ENCODE assay signal across 12 mouse cellular contexts in genomic region chr5:149908376-149909078, GRCm38 (mm10).
DNase-seq lines count a peak whose midpoint lies in the region; ATAC-seq and TF ChIP-seq lines count a peak whose summit lies in the region.
"Had no signal": no experiment of that assay in that cellular context is flagged by ENCODE, and none has a peak within 500 bp of the region (broad histone marks: within the 10 kb centered on the region; RNA-seq: fewer than 3 reads in every experiment).

No protein-coding gene starts in this region.

- ATAC-seq in midbrain, postnatal 0 days (ENCODE audit: low FRiP score), result no peak
- no peak for ATAC-seq in midbrain, embryonic 11.5 days (ENCODE audit: low FRiP score)
- ATAC-seq in limb, embryonic 14.5 days (ENCODE audit: low FRiP score, low read depth), result no peak
- ATAC-seq in stomach, postnatal 0 days (ENCODE audit: low FRiP score, low TSS enrichment), result no peak
- ATAC-seq: midbrain, embryonic 15.5 days had no signal

- intact Hi-C loops in heart, postnatal 14 days (cut with DNase I), result no loop called here

- 57% methylated on average over 4 of the region's 4 CpGs for WGBS in midbrain, postnatal 0 days
- WGBS in midbrain, embryonic 11.5 days, result 78% methylated on average over 4 of the region's 4 CpGs
- WGBS in limb, embryonic 14.5 days, result 64% methylated on average over 4 of the region's 4 CpGs
- 60% methylated on average over 4 of the region's 4 CpGs for WGBS in stomach, postnatal 0 days

- peak; percentile 57 to 71 for DNase-seq in cerebellum, postnatal 10 days
- DNase-seq in cerebellum, adult 11-12 months, result no peak
- peak; percentile 55 for DNase-seq in midbrain, postnatal 0 days (ENCODE audit: low spot score)
- no peak for DNase-seq in midbrain, embryonic 11.5 days (ENCODE audit: low spot score, missing footprints)
- peak; percentile 10 to 14 for DNase-seq in heart, postnatal 14 days
- peak; percentile 14 for DNase-seq in limb, embryonic 14.5 days (ENCODE audit: low spot score)
- no peak for DNase-seq in adrenal gland, adult 2 months
- DNase-seq in stomach, postnatal 0 days (ENCODE audit: low spot score), result no peak
- DNase-seq: adrenal gland, postnatal 25 days; cerebellum, adult 8-10 months had no signal

- no peak for TF ChIP-seq POLR2A in limb, embryonic 14.5 days (IDR thresholded peaks at IDR 0.05; ENCODE audit: borderline replicate concordance, extremely low read depth, insufficient read depth, insufficient read length)

- H3K9ac ChIP-seq in midbrain, postnatal 0 days (replicated peaks; ENCODE audit: low read length, poor library complexity, severe bottlenecking), result no peak overlapping the region
- H3K9ac ChIP-seq in midbrain, embryonic 11.5 days (ENCODE audit: low read length), result no peak overlapping the region
- H3K9ac ChIP-seq in limb, embryonic 14.5 days (ENCODE audit: low read depth, low read length, severe bottlenecking), result no peak overlapping the region
- no peak overlapping the region for H3K9ac ChIP-seq in stomach, postnatal 0 days (ENCODE audit: low read length)
- H3K9ac ChIP-seq: liver, embryonic 14.5 days; midbrain, embryonic 15.5 days had no signal

- no peak overlapping the region for H3K27ac ChIP-seq in midbrain, postnatal 0 days (ENCODE audit: low read depth, low read length)
- H3K27ac ChIP-seq in midbrain, embryonic 11.5 days (ENCODE audit: low read depth, low read length), result no peak overlapping the region
- H3K27ac ChIP-seq in limb, embryonic 14.5 days (replicated peaks; ENCODE audit: low read depth, low read length), result no peak overlapping the region
- no peak overlapping the region for H3K27ac ChIP-seq in stomach, postnatal 0 days (replicated peaks)
- H3K27ac ChIP-seq: liver, embryonic 14.5 days; midbrain, embryonic 15.5 days had no signal

- H3K27me3 ChIP-seq in midbrain, postnatal 0 days (ENCODE audit: insufficient read depth, low read length), result no peaks in the 10 kb centered on the region
- no peaks in the 10 kb centered on the region for H3K27me3 ChIP-seq in midbrain, embryonic 11.5 days (ENCODE audit: control insufficient read depth, insufficient read depth, low read length)
- no peaks in the 10 kb centered on the region for H3K27me3 ChIP-seq in limb, embryonic 14.5 days (ENCODE audit: control insufficient read depth, insufficient read depth, low read length)
- no peaks in the 10 kb centered on the region for H3K27me3 ChIP-seq in stomach, postnatal 0 days (ENCODE audit: control insufficient read depth, insufficient read depth, low read length)
- H3K27me3 ChIP-seq: midbrain, embryonic 15.5 days had no signal

- no peak for TF ChIP-seq CTCF in midbrain, postnatal 0 days (IDR thresholded peaks at IDR 0.05)
- no peak for TF ChIP-seq CTCF in stomach, postnatal 0 days (IDR thresholded peaks at IDR 0.05; ENCODE audit: low read depth)

- TF ChIP-seq EP300 in stomach, postnatal 0 days (optimal IDR thresholded peaks at IDR 0.05), result no peak

- H3K4me3 ChIP-seq in midbrain, postnatal 0 days (ENCODE audit: low read depth, low read length), result no peak overlapping the region
- no peak overlapping the region for H3K4me3 ChIP-seq in midbrain, embryonic 11.5 days (ENCODE audit: low read depth, low read length)
- no peak overlapping the region for H3K4me3 ChIP-seq in limb, embryonic 14.5 days (replicated peaks; ENCODE audit: low read length)
- H3K4me3 ChIP-seq in stomach, postnatal 0 days (ENCODE audit: low read depth, low read length), result no peak overlapping the region
- H3K4me3 ChIP-seq: midbrain, embryonic 15.5 days had no signal

- no peaks in the 10 kb centered on the region for H3K9me3 ChIP-seq in midbrain, postnatal 0 days (ENCODE audit: low read length)
- H3K9me3 ChIP-seq in midbrain, embryonic 11.5 days (ENCODE audit: control insufficient read depth, low read length), result no peaks in the 10 kb centered on the region
- no peaks in the 10 kb centered on the region for H3K9me3 ChIP-seq in limb, embryonic 14.5 days (ENCODE audit: control insufficient read depth, low read length)
- H3K9me3 ChIP-seq in stomach, postnatal 0 days (ENCODE audit: control insufficient read depth, low read length), result no peaks in the 10 kb centered on the region
- H3K9me3 ChIP-seq: midbrain, embryonic 15.5 days had no signal

- no peaks in the 10 kb centered on the region for H3K4me1 ChIP-seq in midbrain, postnatal 0 days (ENCODE audit: insufficient read depth, low read length)
- no peaks in the 10 kb centered on the region for H3K4me1 ChIP-seq in midbrain, embryonic 11.5 days (ENCODE audit: control insufficient read depth, insufficient read depth, low read length)
- peaks cover 13% of the 10 kb centered on the region; the same call in 1 of the 2 replicates for H3K4me1 ChIP-seq in limb, embryonic 14.5 days (ENCODE audit: control insufficient read depth, insufficient read depth, low read length)
- no peaks in the 10 kb centered on the region for H3K4me1 ChIP-seq in stomach, postnatal 0 days (replicated peaks; ENCODE audit: control insufficient read depth, insufficient read depth)
- H3K4me1 ChIP-seq: midbrain, embryonic 15.5 days had no signal

- no peaks in the 10 kb centered on the region for H3K36me3 ChIP-seq in midbrain, postnatal 0 days (ENCODE audit: insufficient read depth, low read length)
- no peaks in the 10 kb centered on the region for H3K36me3 ChIP-seq in midbrain, embryonic 11.5 days (ENCODE audit: control insufficient read depth, insufficient read depth, low read length)
- H3K36me3 ChIP-seq in limb, embryonic 14.5 days (ENCODE audit: control insufficient read depth, insufficient read depth, low read length), result no peaks in the 10 kb centered on the region
- no peaks in the 10 kb centered on the region for H3K36me3 ChIP-seq in stomach, postnatal 0 days (ENCODE audit: control insufficient read depth, insufficient read depth, low read length)
- H3K36me3 ChIP-seq: midbrain, embryonic 15.5 days had no signal

- H3K4me2 ChIP-seq in midbrain, postnatal 0 days (ENCODE audit: low read depth, low read length, poor library complexity, severe bottlenecking), result no peak overlapping the region
- H3K4me2 ChIP-seq in midbrain, embryonic 11.5 days, result no peak overlapping the region
- H3K4me2 ChIP-seq in limb, embryonic 14.5 days (replicated peaks; ENCODE audit: low read depth, low read length, severe bottlenecking), result no peak overlapping the region
- no peak overlapping the region for H3K4me2 ChIP-seq in stomach, postnatal 0 days (replicated peaks; ENCODE audit: low read depth)
- H3K4me2 ChIP-seq: midbrain, embryonic 15.5 days had no signal

Comparison
In these comparisons a context has a peak if more than half of its experiments do, and no peak if none do; other contexts are left out.
1. DNase-seq: peak in cerebellum, postnatal 10 days (2 of 2), midbrain, postnatal 0 days (single experiment), heart, postnatal 14 days (2 of 2) and limb, embryonic 14.5 days (single experiment); none in cerebellum, adult 11-12 months (single experiment), midbrain, embryonic 11.5 days (single experiment), adrenal gland, adult 2 months (single experiment) and stomach, postnatal 0 days (single experiment).